In genomic region chr3:101570747-101571514, GRCm38 (mm10) we compare ENCODE assay signal across 10 mouse cellular contexts. TPM values are rescaled to one million over a fixed set of nuclear protein-coding genes. Genes with fewer than 3 reads are reported as not detected.
DNase-seq lines count a peak whose midpoint lies in the region; ATAC-seq and TF ChIP-seq lines count a peak whose summit lies in the region.
"Had no signal": no experiment of that assay in that cellular context is flagged by ENCODE, and none has a peak within 500 bp of the region (broad histone marks: within the 10 kb centered on the region; RNA-seq: fewer than 3 reads in every experiment).

No protein-coding gene starts in this region.

- H3K9me3 ChIP-seq in forebrain, embryonic 10.5 days, result peaks cover 10% of the 10 kb centered on the region; the same call in 1 of the 2 replicates
- H3K9me3 ChIP-seq in forebrain, embryonic 11.5 days (ENCODE audit: control insufficient read depth, low read length), result no peaks in the 10 kb centered on the region
- no peaks in the 10 kb centered on the region for H3K9me3 ChIP-seq in limb, embryonic 14.5 days (ENCODE audit: control insufficient read depth, low read length)

- no peak overlapping the region for H3K4me3 ChIP-seq in forebrain, embryonic 10.5 days
- H3K4me3 ChIP-seq in forebrain, embryonic 11.5 days (ENCODE audit: low read depth, low read length), result no peak overlapping the region
- H3K4me3 ChIP-seq in limb, embryonic 14.5 days (replicated peaks; ENCODE audit: low read length), result no peak overlapping the region

- TF ChIP-seq POLR2A in limb, embryonic 14.5 days (IDR thresholded peaks at IDR 0.05; ENCODE audit: borderline replicate concordance, extremely low read depth, insufficient read depth, insufficient read length), result no peak

- no peak for ATAC-seq in forebrain, embryonic 11.5 days (replicated peaks; ENCODE audit: low FRiP score)
- ATAC-seq in activated CD4-positive, CD25-positive, alpha-beta regulatory T cell, adult 4 months, result peak; percentile 72
- ATAC-seq in limb, embryonic 14.5 days (ENCODE audit: low FRiP score, low read depth), result no peak; the same call in 1 of the 2 replicates
- ATAC-seq in granulocyte monocyte progenitor cell, adult 5-6 weeks (replicated peaks; ENCODE audit: poor library complexity, severe bottlenecking), result no peak; the same call in 1 of the 2 replicates
- ATAC-seq: intestine, postnatal 0 days had no signal

- no peak overlapping the region for H3K9ac ChIP-seq in forebrain, embryonic 11.5 days (ENCODE audit: low read length)
- H3K9ac ChIP-seq in limb, embryonic 14.5 days (ENCODE audit: low read depth, low read length, severe bottlenecking), result no peak overlapping the region

- no peak for DNase-seq in forebrain, embryonic 10.5 days (ENCODE audit: extremely low spot score, low spot score)
- DNase-seq in forebrain, embryonic 11.5 days (ENCODE audit: low spot score), result no peak
- peak; percentile 83 for DNase-seq in 3T3-L1 (ENCODE audit: low read depth, low spot score)
- no peak for DNase-seq in limb, embryonic 14.5 days (ENCODE audit: low spot score)
- no peak for DNase-seq in yolk sac, embryonic 10.5 days (ENCODE audit: low spot score)
- DNase-seq in cerebellum, adult 9-10 months, result no peak

- 82% methylated on average over 6 of the region's 6 CpGs for WGBS in forebrain, embryonic 10.5 days
- 87% methylated on average over 6 of the region's 6 CpGs for WGBS in forebrain, embryonic 11.5 days
- 79% methylated on average over 6 of the region's 6 CpGs for WGBS in limb, embryonic 14.5 days

- peaks cover 20% of the 10 kb centered on the region for H3K36me3 ChIP-seq in forebrain, embryonic 10.5 days (replicated peaks)
- H3K36me3 ChIP-seq in forebrain, embryonic 11.5 days (ENCODE audit: control insufficient read depth, insufficient read depth, low read length), result peaks cover 3% of the 10 kb centered on the region; the same call in 1 of the 2 replicates
- peaks cover 17% of the 10 kb centered on the region for H3K36me3 ChIP-seq in limb, embryonic 14.5 days (ENCODE audit: control insufficient read depth, insufficient read depth, low read length)

- no peaks in the 10 kb centered on the region for H3K27me3 ChIP-seq in forebrain, embryonic 10.5 days (ENCODE audit: poor library complexity, severe bottlenecking)
- no peaks in the 10 kb centered on the region for H3K27me3 ChIP-seq in forebrain, embryonic 11.5 days (ENCODE audit: control insufficient read depth, insufficient read depth, low read length)
- H3K27me3 ChIP-seq in limb, embryonic 14.5 days (ENCODE audit: control insufficient read depth, insufficient read depth, low read length), result no peaks in the 10 kb centered on the region

- no peak overlapping the region for H3K4me2 ChIP-seq in forebrain, embryonic 11.5 days (ENCODE audit: low read depth, low read length, severe bottlenecking)
- no peak overlapping the region for H3K4me2 ChIP-seq in limb, embryonic 14.5 days (replicated peaks; ENCODE audit: low read depth, low read length, severe bottlenecking)

- H3K4me1 ChIP-seq in forebrain, embryonic 10.5 days, result peaks cover 33% of the 10 kb centered on the region
- H3K4me1 ChIP-seq in forebrain, embryonic 11.5 days (replicated peaks; ENCODE audit: control insufficient read depth, insufficient read depth, low read length), result peaks cover 9% of the 10 kb centered on the region
- H3K4me1 ChIP-seq in limb, embryonic 14.5 days (ENCODE audit: control insufficient read depth, insufficient read depth, low read length), result peaks cover 25% of the 10 kb centered on the region

- peak overlapping the region; percentile 69 for H3K27ac ChIP-seq in forebrain, embryonic 10.5 days
- no peak overlapping the region for H3K27ac ChIP-seq in forebrain, embryonic 11.5 days (ENCODE audit: low read depth, low read length)
- H3K27ac ChIP-seq in limb, embryonic 14.5 days (replicated peaks; ENCODE audit: low read depth, low read length), result peak overlapping the region; percentile 54; the same call in 1 of the 2 replicates
- H3K27ac ChIP-seq: macrophage had no signal

RNA-seq across cellular contexts. Expression of gene Atp1a1, which starts 33.6 kb away (rescaled TPM):
- 42.8 and 48.2 TPM in 2 replicates for polyA plus RNA-seq in forebrain, embryonic 10.5 days (2016; fragmentation: Nextera tagmentation; extraction: Ambion mirVana)
- polyA plus RNA-seq in forebrain, embryonic 11.5 days (2014; fragmentation: Nextera tagmentation; extraction: Ambion mirVana), result 121 and 122 TPM in 2 replicates
- 10 to 100 TPM; 15.1 to 17.4 TPM for polyA plus RNA-seq in activated CD4-positive, CD25-positive, alpha-beta regulatory T cell, adult 4 months (2017; shearing (Covaris generic))
- 157 and 167 TPM in 2 replicates for polyA plus RNA-seq in limb, embryonic 14.5 days (2012; rRNA removed)
- 128 and 129 TPM in 2 replicates for polyA plus RNA-seq in limb, embryonic 14.5 days (2014; fragmentation: Nextera tagmentation; extraction: Ambion mirVana)
- 82.1 and 82.6 TPM in 2 replicates for total RNA-seq in granulocyte monocyte progenitor cell, adult 5-6 weeks (2014; fragmentation: Nextera tagmentation)
- 118 and 122 TPM in 2 replicates for total RNA-seq in granulocyte monocyte progenitor cell, adult 5-6 weeks (2017)
